Mouse (Mus musculus) CH12.LX (cell line): ENCODE results near the gene Fam222a. TPM values are rescaled to one million over a fixed set of nuclear protein-coding genes. Genes with fewer than 3 reads are reported as not detected.

ENCODE experiments used
- DNase-seq: peaks from one replicate; pipeline ENCODE4 v3.0.0-alpha.2; 2013; ENCODE audit errors: extremely low read depth
- H3K27ac ChIP-seq: 2 replicates; pipeline ENCODE4 v1.5.1; 2012; ENCODE audit warnings: low read depth, mild to moderate bottlenecking, control low read depth, moderate library complexity; ENCODE audit not compliant: insufficient read depth
- H3K27me3 ChIP-seq: replicated peaks from 2 replicates; pipeline ENCODE3; 2012; ENCODE audit warnings: inconsistent platforms
- H3K36me3 ChIP-seq, 2 experiments: replicated peaks in 1 of 2; 2 replicates each; pipeline versions ENCODE3 to v1.6.1; 2012; ENCODE audit warnings: inconsistent platforms in 1 of 2, low read length in 1 of 2, mild to moderate bottlenecking in 1 of 2, mixed read lengths in 1 of 2, moderate library complexity in 1 of 2; ENCODE audit not compliant: control insufficient read depth in 1 of 2, insufficient read depth in 1 of 2
- H3K4me1 ChIP-seq, 2 experiments: 2 replicates each; pipeline ENCODE4 v1.6.1; 2012; ENCODE audit warnings: inconsistent platforms in 1 of 2, moderate library complexity in 1 of 2; ENCODE audit not compliant: insufficient read depth in 2 of 2, control insufficient read depth in 1 of 2
- H3K4me2 ChIP-seq: 2 replicates; pipeline ENCODE4 v1.6.1; 2012; ENCODE audit warnings: low read depth, mild to moderate bottlenecking, control low read depth; ENCODE audit not compliant: poor library complexity, insufficient read depth, severe bottlenecking
- H3K4me3 ChIP-seq, 3 experiments: fragments of 150-350 bp in 1 of 3; sonication (generic) in 1 of 3; replicated peaks in 1 of 3; 2 replicates each; pipeline versions ENCODE3 to v1.5.1; 2011 to 2012; ENCODE audit warnings: low read depth in 2 of 3, low read length in 2 of 3, mild to moderate bottlenecking in 2 of 3, moderate library complexity in 2 of 3, control low read depth in 1 of 3, improper control_type of control experiment in 1 of 3, inconsistent platforms in 1 of 3, mixed read lengths in 1 of 3; ENCODE audit not compliant: poor library complexity in 1 of 3
- H3K79me2 ChIP-seq: replicated peaks from 2 replicates; pipeline ENCODE4 v1.6.1; 2012; ENCODE audit warnings: mild to moderate bottlenecking, moderate library complexity; ENCODE audit not compliant: control insufficient read depth, poor library complexity, insufficient read depth, severe bottlenecking; ENCODE audit errors: extremely low read depth
- H3K9ac ChIP-seq: 2 replicates; pipeline ENCODE4 v1.6.1; 2012; ENCODE audit warnings: low read depth, mild to moderate bottlenecking, control low read depth, moderate library complexity; ENCODE audit not compliant: insufficient read depth
- H3K9me3 ChIP-seq: replicated peaks from 2 replicates; pipeline ENCODE3; 2012; ENCODE audit warnings: low read length, inconsistent platforms, mixed read lengths
- BHLHE40 ChIP-seq: IDR thresholded peaks from 2 replicates; pipeline ENCODE4 v1.6.1; 2011; ENCODE audit warnings: mild to moderate bottlenecking, low read depth, low read length, improper control_type of control experiment
- CHD1 ChIP-seq: IDR thresholded peaks from 2 replicates; pipeline ENCODE4 v1.6.1; 2012; ENCODE audit warnings: low read depth, low read length, improper control_type of control experiment, inconsistent platforms
- CHD2 ChIP-seq: IDR thresholded peaks from 2 replicates; pipeline ENCODE4 v1.6.1; 2011; ENCODE audit warnings: low read length, improper control_type of control experiment
- CTCF ChIP-seq, 2 experiments: IDR thresholded peaks in 1 of 2; conservative IDR thresholded peaks in 1 of 2; 2 replicates each; pipeline ENCODE4 v1.5.1; 2011 to 2012; ENCODE audit warnings: low read depth in 2 of 2, low read length in 2 of 2, improper control_type of control experiment in 1 of 2, inconsistent platforms in 1 of 2, mild to moderate bottlenecking in 1 of 2, moderate library complexity in 1 of 2
- ELF1 ChIP-seq: IDR thresholded peaks from 2 replicates; pipeline ENCODE4 v1.6.1; 2014; ENCODE audit warnings: low read depth, mild to moderate bottlenecking, inconsistent platforms, low read length, improper control_type of control experiment
- EP300 ChIP-seq: IDR thresholded peaks from 2 replicates; pipeline ENCODE4 v1.6.1; 2011; ENCODE audit warnings: low read length, improper control_type of control experiment
- ETS1 ChIP-seq: conservative IDR thresholded peaks from 2 replicates; pipeline ENCODE4 v1.6.1; 2012; ENCODE audit warnings: low read depth, mild to moderate bottlenecking, inconsistent platforms, low read length, improper control_type of control experiment, moderate library complexity
- GABPA ChIP-seq: IDR thresholded peaks from 2 replicates; pipeline ENCODE4 v1.6.1; 2012; ENCODE audit warnings: low read depth, low read length, improper control_type of control experiment, inconsistent platforms; ENCODE audit not compliant: insufficient replicate concordance
- HCFC1 ChIP-seq: IDR thresholded peaks from 2 replicates; pipeline ENCODE4 v1.6.1; 2012; ENCODE audit warnings: low read depth, mild to moderate bottlenecking, inconsistent platforms, low read length, improper control_type of control experiment
- JUN ChIP-seq: IDR thresholded peaks from 2 replicates; pipeline ENCODE4 v1.6.1; 2011; ENCODE audit warnings: low read depth, mild to moderate bottlenecking, low read length, improper control_type of control experiment, moderate library complexity; ENCODE audit not compliant: insufficient read depth
- JUND ChIP-seq: conservative IDR thresholded peaks from 2 replicates; pipeline ENCODE4 v1.6.1; 2011; ENCODE audit warnings: low read depth, low read length, improper control_type of control experiment
- KAT2A ChIP-seq: IDR thresholded peaks from 2 replicates; pipeline ENCODE4 v1.6.1; 2012; ENCODE audit warnings: low read length, improper control_type of control experiment, inconsistent platforms; ENCODE audit not compliant: insufficient replicate concordance
- MAFK ChIP-seq: IDR thresholded peaks from 2 replicates; pipeline ENCODE4 v1.6.1; 2011; ENCODE audit warnings: low read length, improper control_type of control experiment; ENCODE audit not compliant: insufficient replicate concordance
- MAX ChIP-seq: IDR thresholded peaks from 2 replicates; pipeline ENCODE4 v1.6.1; 2011; ENCODE audit warnings: low read length, improper control_type of control experiment
- MEF2A ChIP-seq: IDR thresholded peaks from 2 replicates; pipeline ENCODE4 v1.6.1; 2014; ENCODE audit warnings: low read depth, mild to moderate bottlenecking, inconsistent platforms, low read length, improper control_type of control experiment, borderline replicate concordance
- MYC ChIP-seq: IDR thresholded peaks from 2 replicates; pipeline ENCODE4 v1.6.1; 2011; ENCODE audit warnings: low read depth, mild to moderate bottlenecking, improper control_type of control experiment, low read length
- NRF1 ChIP-seq: IDR thresholded peaks from 2 replicates; pipeline ENCODE4 v1.6.1; 2014; ENCODE audit warnings: low read depth, mild to moderate bottlenecking, inconsistent platforms, low read length, improper control_type of control experiment, moderate library complexity
- PAX5 ChIP-seq: IDR thresholded peaks from 2 replicates; pipeline ENCODE4 v1.6.1; 2012; ENCODE audit warnings: low read length, inconsistent platforms, mixed read lengths
- POLR2AphosphoS2 ChIP-seq: IDR thresholded peaks from 2 replicates; pipeline ENCODE4 v1.6.1; 2011; ENCODE audit warnings: low read depth, low read length, improper control_type of control experiment
- SIN3A ChIP-seq: IDR thresholded peaks from 2 replicates; pipeline ENCODE4 v1.6.1; 2012; ENCODE audit warnings: low read length, improper control_type of control experiment, inconsistent platforms
- SMC3 ChIP-seq: IDR thresholded peaks from 2 replicates; pipeline ENCODE4 v1.6.1; 2011; ENCODE audit warnings: low read depth, low read length, improper control_type of control experiment
- TBP ChIP-seq: conservative IDR thresholded peaks from 2 replicates; pipeline ENCODE4 v1.6.1; 2011; ENCODE audit warnings: low read depth, low read length, improper control_type of control experiment
- TCF12 ChIP-seq: IDR thresholded peaks from 2 replicates; pipeline ENCODE4 v1.6.1; 2014; ENCODE audit warnings: low read depth, mild to moderate bottlenecking, inconsistent platforms, low read length, improper control_type of control experiment
- UBTF ChIP-seq: IDR thresholded peaks from 2 replicates; pipeline ENCODE4 v1.6.1; 2012; ENCODE audit warnings: low read depth, mild to moderate bottlenecking, inconsistent platforms, low read length, improper control_type of control experiment, moderate library complexity
- USF1 ChIP-seq: IDR thresholded peaks from 2 replicates; pipeline ENCODE4 v1.6.1; 2014; ENCODE audit warnings: low read depth, mild to moderate bottlenecking, inconsistent platforms, low read length, improper control_type of control experiment
- USF2 ChIP-seq: conservative IDR thresholded peaks from 2 replicates; pipeline ENCODE4 v1.6.1; 2011; ENCODE audit warnings: low read depth, low read length, improper control_type of control experiment
- ZNF384 ChIP-seq: IDR thresholded peaks from 2 replicates; pipeline ENCODE4 v1.6.1; 2012; ENCODE audit warnings: low read depth, low read length, improper control_type of control experiment, inconsistent platforms
- dilution Hi-C: fragments of 300-500 bp; cut with MboI; formaldehyde crosslinking; loops from 2 replicates; pipeline ENCODE4 v1.14.3; 2020; ENCODE audit warnings: low sequenced_read_pairs; ENCODE audit not compliant: extremely low pct_unique_long_range_greater_than_20kb, extremely low pct_ligation_motif_present
- in situ Hi-C: fragments of 300-500 bp; cut with MboI; formaldehyde crosslinking; loops from 3 replicates; pipeline ENCODE4 v1.14.3; 2019; ENCODE audit warnings: low sequenced_read_pairs, low pct_ligation_motif_present, low pct_unique_long_range_greater_than_20kb, mixed read lengths
- polyA plus RNA-seq: library from polyadenylated mRNA; unstranded; fragments of >175 nt; gene quantifications from 2 replicates; pipeline ENCODE4 v1.2.1, GENCODE M21; 2012; ENCODE audit warnings: low read depth; ENCODE audit not compliant: insufficient read length
- total RNA-seq, 2 experiments: library from RNA; depleted of rRNA; stranded (reverse); fragments of 300-350 nt in 1 of 2; fragments of >200 nt in 1 of 2; gene quantifications; 2 replicates each; pipeline ENCODE4 v1.2.3; 2012 to 2014

Gene Fam222a
- total and polyA plus RNA-seq, 3 experiments: 0.13 TPM; not detected in 2

GRCm38 (mm10) chr5:114575010-114575409 is 7.2 kb downstream of the Fam222a start:
- Histone ChIP-seq H3K9ac (no peak overlapping the region), H3K27me3 (peaks cover 80% of the 10 kb centered on the region), H3K9me3 (no peaks in the 10 kb centered on the region), H3K79me2 (no peaks in the 10 kb centered on the region), H3K4me3 (no peak overlapping the region), H3K4me1 (no peaks in the 10 kb centered on the region), H3K27ac (no peak overlapping the region), H3K36me3 (no peaks in the 10 kb centered on the region), H3K4me2 (no peak overlapping the region)
- TF ChIP-seq SIN3A (no peak), SMC3 (no peak), BHLHE40 (no peak), ELF1 (no peak), MAFK (no peak), MEF2A (no peak), CHD2 (no peak)
- DNase-seq: no peak
- dilution Hi-C loops (no loop called here), in situ Hi-C loops (no loop called here)

GRCm38 (mm10) chr5:114575530-114575929 is 7.7 kb downstream of the Fam222a start:
- no peak for DNase-seq
- Histone ChIP-seq H3K9me3 (no peaks in the 10 kb centered on the region), H3K27me3 (peaks cover 78% of the 10 kb centered on the region), H3K4me3 (no peak overlapping the region), H3K4me2 (no peak overlapping the region), H3K36me3 (no peaks in the 10 kb centered on the region), H3K4me1 (no peaks in the 10 kb centered on the region), H3K79me2 (no peaks in the 10 kb centered on the region), H3K9ac (no peak overlapping the region), H3K27ac (no peak overlapping the region)
- in situ Hi-C loops: no loop called here
- TF ChIP-seq JUND: no peak
- TF ChIP-seq USF1: no peak
- TF ChIP-seq TBP: no peak
- no peak for TF ChIP-seq MAX
- TF ChIP-seq ETS1: no peak
- no peak for TF ChIP-seq TCF12
- no peak for TF ChIP-seq KAT2A
- no peak for TF ChIP-seq POLR2AphosphoS2
- dilution Hi-C loops: no loop called here

GRCm38 (mm10) chr5:114575986-114576605 is 8.3 kb downstream of the Fam222a start:
- no peaks in the 10 kb centered on the region for H3K9me3 ChIP-seq
- no peak for DNase-seq
- dilution Hi-C loops: no loop called here
- H3K79me2 ChIP-seq: no peaks in the 10 kb centered on the region
- H3K27me3 ChIP-seq: peaks cover 78% of the 10 kb centered on the region
- H3K9ac ChIP-seq: no peak overlapping the region
- no peaks in the 10 kb centered on the region for H3K36me3 ChIP-seq
- in situ Hi-C loops: no loop called here
- H3K4me1 ChIP-seq: no peaks in the 10 kb centered on the region
- H3K27ac ChIP-seq: no peak overlapping the region
- no peak overlapping the region for H3K4me3 ChIP-seq
- H3K4me2 ChIP-seq: no peak overlapping the region
- TF ChIP-seq HCFC1 (no peak), TCF12 (no peak), CHD1 (no peak), SIN3A (no peak), JUN (no peak), ZNF384 (no peak), MYC (no peak), CTCF (conservative IDR thresholded peaks at IDR 0.05 in 1 of 2, IDR thresholded peaks at IDR 0.05 in 1 of 2; ENCODE audit: low read depth in 2 of 2, low read length in 2 of 2) (no peak), USF2 (no peak), GABPA (no peak), USF1 (no peak), EP300 (no peak), SMC3 (no peak), ETS1 (no peak), JUND (no peak), UBTF (no peak), NRF1 (no peak), PAX5 (no peak)
